Mouse (Mus musculus) CH12.LX (cell line): ENCODE measurements around the gene Cd200r3. TPM values are rescaled to one million over a fixed set of nuclear protein-coding genes. Genes with fewer than 3 reads are reported as not detected.

Experiments used
- DNase-seq: peaks from one replicate; pipeline ENCODE4 v3.0.0-alpha.2; 2013; ENCODE audit errors: extremely low read depth
- H3K27ac ChIP-seq: 2 replicates; pipeline ENCODE4 v1.5.1; 2012; ENCODE audit warnings: low read depth, mild to moderate bottlenecking, control low read depth, moderate library complexity; ENCODE audit not compliant: insufficient read depth
- H3K27me3 ChIP-seq: replicated peaks from 2 replicates; pipeline ENCODE3; 2012; ENCODE audit warnings: inconsistent platforms
- H3K36me3 ChIP-seq, 2 experiments: replicated peaks in 1 of 2; 2 replicates each; pipeline versions ENCODE3 to v1.6.1; 2012; ENCODE audit warnings: inconsistent platforms in 1 of 2, low read length in 1 of 2, mild to moderate bottlenecking in 1 of 2, mixed read lengths in 1 of 2, moderate library complexity in 1 of 2; ENCODE audit not compliant: control insufficient read depth in 1 of 2, insufficient read depth in 1 of 2
- H3K4me1 ChIP-seq, 2 experiments: 2 replicates each; pipeline ENCODE4 v1.6.1; 2012; ENCODE audit warnings: inconsistent platforms in 1 of 2, moderate library complexity in 1 of 2; ENCODE audit not compliant: insufficient read depth in 2 of 2, control insufficient read depth in 1 of 2
- H3K4me2 ChIP-seq: 2 replicates; pipeline ENCODE4 v1.6.1; 2012; ENCODE audit warnings: low read depth, mild to moderate bottlenecking, control low read depth; ENCODE audit not compliant: poor library complexity, insufficient read depth, severe bottlenecking
- H3K4me3 ChIP-seq, 3 experiments: fragments of 150-350 bp in 1 of 3; sonication (generic) in 1 of 3; replicated peaks in 1 of 3; 2 replicates each; pipeline versions ENCODE3 to v1.5.1; 2011 to 2012; ENCODE audit warnings: low read depth in 2 of 3, low read length in 2 of 3, mild to moderate bottlenecking in 2 of 3, moderate library complexity in 2 of 3, control low read depth in 1 of 3, improper control_type of control experiment in 1 of 3, inconsistent platforms in 1 of 3, mixed read lengths in 1 of 3; ENCODE audit not compliant: poor library complexity in 1 of 3
- H3K79me2 ChIP-seq: replicated peaks from 2 replicates; pipeline ENCODE4 v1.6.1; 2012; ENCODE audit warnings: mild to moderate bottlenecking, moderate library complexity; ENCODE audit not compliant: control insufficient read depth, poor library complexity, insufficient read depth, severe bottlenecking; ENCODE audit errors: extremely low read depth
- H3K9ac ChIP-seq: 2 replicates; pipeline ENCODE4 v1.6.1; 2012; ENCODE audit warnings: low read depth, mild to moderate bottlenecking, control low read depth, moderate library complexity; ENCODE audit not compliant: insufficient read depth
- H3K9me3 ChIP-seq: replicated peaks from 2 replicates; pipeline ENCODE3; 2012; ENCODE audit warnings: low read length, inconsistent platforms, mixed read lengths
- BHLHE40 ChIP-seq: IDR thresholded peaks from 2 replicates; pipeline ENCODE4 v1.6.1; 2011; ENCODE audit warnings: mild to moderate bottlenecking, low read depth, low read length, improper control_type of control experiment
- CHD2 ChIP-seq: IDR thresholded peaks from 2 replicates; pipeline ENCODE4 v1.6.1; 2011; ENCODE audit warnings: low read length, improper control_type of control experiment
- CTCF ChIP-seq, 2 experiments: IDR thresholded peaks in 1 of 2; conservative IDR thresholded peaks in 1 of 2; 2 replicates each; pipeline ENCODE4 v1.5.1; 2011 to 2012; ENCODE audit warnings: low read depth in 2 of 2, low read length in 2 of 2, improper control_type of control experiment in 1 of 2, inconsistent platforms in 1 of 2, mild to moderate bottlenecking in 1 of 2, moderate library complexity in 1 of 2
- E2F4 ChIP-seq: IDR thresholded peaks from 2 replicates; pipeline ENCODE4 v1.6.1; 2011; ENCODE audit warnings: low read depth, low read length, improper control_type of control experiment; ENCODE audit not compliant: insufficient replicate concordance
- ELF1 ChIP-seq: IDR thresholded peaks from 2 replicates; pipeline ENCODE4 v1.6.1; 2014; ENCODE audit warnings: low read depth, mild to moderate bottlenecking, inconsistent platforms, low read length, improper control_type of control experiment
- EP300 ChIP-seq: IDR thresholded peaks from 2 replicates; pipeline ENCODE4 v1.6.1; 2011; ENCODE audit warnings: low read length, improper control_type of control experiment
- ETS1 ChIP-seq: conservative IDR thresholded peaks from 2 replicates; pipeline ENCODE4 v1.6.1; 2012; ENCODE audit warnings: low read depth, mild to moderate bottlenecking, inconsistent platforms, low read length, improper control_type of control experiment, moderate library complexity
- IRF4 ChIP-seq: IDR thresholded peaks from 2 replicates; pipeline ENCODE4 v1.6.1; 2014; ENCODE audit warnings: low read depth, mild to moderate bottlenecking, inconsistent platforms, low read length, improper control_type of control experiment
- JUN ChIP-seq: IDR thresholded peaks from 2 replicates; pipeline ENCODE4 v1.6.1; 2011; ENCODE audit warnings: low read depth, mild to moderate bottlenecking, low read length, improper control_type of control experiment, moderate library complexity; ENCODE audit not compliant: insufficient read depth
- JUND ChIP-seq: conservative IDR thresholded peaks from 2 replicates; pipeline ENCODE4 v1.6.1; 2011; ENCODE audit warnings: low read depth, low read length, improper control_type of control experiment
- KAT2A ChIP-seq: IDR thresholded peaks from 2 replicates; pipeline ENCODE4 v1.6.1; 2012; ENCODE audit warnings: low read length, improper control_type of control experiment, inconsistent platforms; ENCODE audit not compliant: insufficient replicate concordance
- MAFK ChIP-seq: IDR thresholded peaks from 2 replicates; pipeline ENCODE4 v1.6.1; 2011; ENCODE audit warnings: low read length, improper control_type of control experiment; ENCODE audit not compliant: insufficient replicate concordance
- MAX ChIP-seq: IDR thresholded peaks from 2 replicates; pipeline ENCODE4 v1.6.1; 2011; ENCODE audit warnings: low read length, improper control_type of control experiment
- MAZ ChIP-seq: IDR thresholded peaks from 2 replicates; pipeline ENCODE4 v1.6.1; 2012; ENCODE audit warnings: low read depth, mild to moderate bottlenecking, inconsistent platforms, low read length, improper control_type of control experiment, moderate library complexity
- MEF2A ChIP-seq: IDR thresholded peaks from 2 replicates; pipeline ENCODE4 v1.6.1; 2014; ENCODE audit warnings: low read depth, mild to moderate bottlenecking, inconsistent platforms, low read length, improper control_type of control experiment, borderline replicate concordance
- MXI1 ChIP-seq: IDR thresholded peaks from 2 replicates; pipeline ENCODE4 v1.6.1; 2011; ENCODE audit warnings: mild to moderate bottlenecking, low read depth, low read length, improper control_type of control experiment
- NELFE ChIP-seq: IDR thresholded peaks from 2 replicates; pipeline ENCODE4 v1.6.1; 2011; ENCODE audit warnings: low read depth, low read length, improper control_type of control experiment
- NRF1 ChIP-seq: IDR thresholded peaks from 2 replicates; pipeline ENCODE4 v1.6.1; 2014; ENCODE audit warnings: low read depth, mild to moderate bottlenecking, inconsistent platforms, low read length, improper control_type of control experiment, moderate library complexity
- PAX5 ChIP-seq: IDR thresholded peaks from 2 replicates; pipeline ENCODE4 v1.6.1; 2012; ENCODE audit warnings: low read length, inconsistent platforms, mixed read lengths
- POLR2A ChIP-seq: IDR thresholded peaks from 2 replicates; pipeline ENCODE4 v1.6.1; 2011; ENCODE audit warnings: low read depth, mild to moderate bottlenecking, improper control_type of control experiment, low read length
- POLR2AphosphoS2 ChIP-seq: IDR thresholded peaks from 2 replicates; pipeline ENCODE4 v1.6.1; 2011; ENCODE audit warnings: low read depth, low read length, improper control_type of control experiment
- RCOR1 ChIP-seq: conservative IDR thresholded peaks from 2 replicates; pipeline ENCODE4 v1.6.1; 2012; ENCODE audit warnings: low read depth, mild to moderate bottlenecking, inconsistent platforms, low read length, improper control_type of control experiment
- SMC3 ChIP-seq: IDR thresholded peaks from 2 replicates; pipeline ENCODE4 v1.6.1; 2011; ENCODE audit warnings: low read depth, low read length, improper control_type of control experiment
- TBP ChIP-seq: conservative IDR thresholded peaks from 2 replicates; pipeline ENCODE4 v1.6.1; 2011; ENCODE audit warnings: low read depth, low read length, improper control_type of control experiment
- UBTF ChIP-seq: IDR thresholded peaks from 2 replicates; pipeline ENCODE4 v1.6.1; 2012; ENCODE audit warnings: low read depth, mild to moderate bottlenecking, inconsistent platforms, low read length, improper control_type of control experiment, moderate library complexity
- USF1 ChIP-seq: IDR thresholded peaks from 2 replicates; pipeline ENCODE4 v1.6.1; 2014; ENCODE audit warnings: low read depth, mild to moderate bottlenecking, inconsistent platforms, low read length, improper control_type of control experiment
- dilution Hi-C: fragments of 300-500 bp; cut with MboI; formaldehyde crosslinking; loops from 2 replicates; pipeline ENCODE4 v1.14.3; 2020; ENCODE audit warnings: low sequenced_read_pairs; ENCODE audit not compliant: extremely low pct_unique_long_range_greater_than_20kb, extremely low pct_ligation_motif_present
- in situ Hi-C: fragments of 300-500 bp; cut with MboI; formaldehyde crosslinking; loops from 3 replicates; pipeline ENCODE4 v1.14.3; 2019; ENCODE audit warnings: low sequenced_read_pairs, low pct_ligation_motif_present, low pct_unique_long_range_greater_than_20kb, mixed read lengths
- polyA plus RNA-seq: library from polyadenylated mRNA; unstranded; fragments of >175 nt; gene quantifications from 2 replicates; pipeline ENCODE4 v1.2.1, GENCODE M21; 2012; ENCODE audit warnings: low read depth; ENCODE audit not compliant: insufficient read length
- total RNA-seq, 2 experiments: library from RNA; depleted of rRNA; stranded (reverse); fragments of 300-350 nt in 1 of 2; fragments of >200 nt in 1 of 2; gene quantifications; 2 replicates each; pipeline ENCODE4 v1.2.3; 2012 to 2014

The Cd200r3 gene
- total and polyA plus RNA-seq, 3 experiments = 5.0 to 17.6 (median 6.9) TPM

DNA sequence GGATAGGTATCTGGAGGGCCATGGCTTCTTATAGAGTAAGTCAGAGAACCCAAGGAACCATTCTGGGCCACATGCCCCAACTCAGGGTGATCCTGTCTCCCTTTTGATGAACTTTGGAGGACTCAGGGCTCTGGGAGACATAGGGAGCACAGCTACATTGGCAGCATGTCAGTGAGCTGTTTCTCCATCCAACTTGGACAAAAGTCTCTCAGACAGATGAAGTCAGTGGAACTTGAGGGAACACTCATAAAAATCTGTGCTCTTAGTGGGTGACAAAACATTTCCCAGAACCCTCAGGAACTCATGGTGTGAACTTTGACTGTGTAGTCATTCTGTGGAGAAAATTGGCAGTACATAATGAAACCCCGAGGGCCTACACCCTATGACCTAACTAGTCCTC is 53.2 kb downstream of the Cd200r3 start:
- Histone ChIP-seq H3K27me3 (no peaks in the 10 kb centered on the region), H3K79me2 (no peaks in the 10 kb centered on the region), H3K9ac (no peak overlapping the region), H3K27ac (no peak overlapping the region), H3K4me1 (peaks cover 15 to 76% of the 10 kb centered on the region in 2 experiments), H3K36me3 (no peaks in the 10 kb centered on the region), H3K4me3 (no peak overlapping the region), H3K4me2 (no peak overlapping the region), H3K9me3 (no peaks in the 10 kb centered on the region)
- in situ Hi-C loops = no loop called here
- TF ChIP-seq POLR2AphosphoS2 (no peak), BHLHE40 (no peak), SMC3 (no peak), MAFK (no peak), KAT2A (no peak), TBP (no peak), MXI1 (no peak), EP300 (no peak), POLR2A (no peak), PAX5 (no peak), NELFE (no peak), ELF1 (no peak), MAX (no peak)
- no peak for DNase-seq
- dilution Hi-C loops = no loop called here

DNA sequence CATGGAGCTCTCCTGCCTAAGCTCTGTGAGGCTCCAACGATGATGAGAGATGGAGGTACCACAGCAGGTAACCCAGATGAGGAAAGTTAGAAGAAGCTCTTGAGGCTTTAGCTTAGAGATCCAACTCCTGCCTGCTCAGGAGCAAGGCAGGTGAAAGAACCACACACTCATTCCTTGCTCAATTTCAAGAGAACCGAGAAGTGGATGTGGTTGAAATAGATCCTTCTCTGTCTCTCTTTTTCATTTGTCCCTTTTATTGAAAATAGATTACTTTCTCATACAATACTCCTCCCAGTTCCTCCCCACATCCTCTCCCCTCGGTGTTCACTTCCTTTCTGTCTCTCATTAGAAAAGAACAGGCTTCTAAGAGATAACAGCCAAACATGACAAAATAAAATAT is 56.1 kb downstream of the Cd200r3 start:
- Histone ChIP-seq H3K4me2 (peak overlapping the region; percentile 84), H3K27ac (peak overlapping the region; percentile 67), H3K9me3 (no peaks in the 10 kb centered on the region), H3K27me3 (no peaks in the 10 kb centered on the region), H3K4me3 (no peak overlapping the region), H3K4me1 (peaks cover 12 to 60% of the 10 kb centered on the region in 2 experiments), H3K36me3 (no peaks in the 10 kb centered on the region), H3K79me2 (no peaks in the 10 kb centered on the region), H3K9ac (peak overlapping the region; percentile 43)
- dilution Hi-C loops (no loop called here), in situ Hi-C loops (no loop called here)
- DNase-seq = peak; percentile 74
- TF ChIP-seq SMC3 = peak; percentile 23; the same call in 1 of the 2 replicates
- no peak for TF ChIP-seq POLR2A
- no peak for TF ChIP-seq POLR2AphosphoS2
- TF ChIP-seq MAZ = no peak
- peak; percentile 31; the same call in 1 of the 2 replicates for TF ChIP-seq CHD2
- no peak; the same call in 1 of the 2 replicates for TF ChIP-seq ETS1
- peak; percentile 63 for TF ChIP-seq JUN
- peak; percentile 57; the same call in 1 of the 2 replicates for TF ChIP-seq MEF2A
- no peak for TF ChIP-seq E2F4
- no peak for TF ChIP-seq UBTF
- TF ChIP-seq ELF1 = no peak
- no peak for TF ChIP-seq RCOR1
- peak; percentile 69; the same call in 1 of the 2 replicates for TF ChIP-seq MAFK
- TF ChIP-seq MXI1 = no peak
- peak; percentile 81 for TF ChIP-seq JUND
- peak; percentile 89 for TF ChIP-seq EP300
- no peak for TF ChIP-seq KAT2A
- TF ChIP-seq USF1 = no peak
- TF ChIP-seq NRF1 = no peak
- TF ChIP-seq BHLHE40 = peak; percentile 43; the same call in 1 of the 2 replicates
- no peak for TF ChIP-seq CTCF (conservative IDR thresholded peaks at IDR 0.05 in 1 of 2, IDR thresholded peaks at IDR 0.05 in 1 of 2; ENCODE audit: low read depth in 2 of 2, low read length in 2 of 2)
- peak; percentile 89 for TF ChIP-seq IRF4
- TF ChIP-seq NELFE = no peak
